Mouse (Mus musculus) gastrocnemius, adult 8-10 months (tissue): Measurements from ENCODE around the gene Foxf1. TPM values are rescaled to one million over a fixed set of nuclear protein-coding genes. Genes with fewer than 3 reads are reported as not detected.
A peak's percentile ranks its signal among the peaks of the same experiment; 100 is the strongest.

Experiments
- DNase-seq, 2 experiments: peaks; one replicate each; pipeline ENCODE4 v3.0.0; 2022; ENCODE audit warnings: low spot score in 2 of 2
- total RNA-seq, 4 experiments: library from RNA; stranded (reverse); gene quantifications; 2 replicates each; pipeline ENCODE4 v1.2.4; 2022

Foxf1 gene
- total RNA-seq, 4 experiments from 2014 or later, result 0.10 TPM; not detected in 3

- DNase-seq, result peak; percentile 89 to 94
Observed at GRCm38 (mm10) chr8:121113261-121113660, 29.1 kb downstream of the Foxf1 start.

- no peak for DNase-seq
Observed at GRCm38 (mm10) chr8:121115136-121115535, 30.9 kb downstream of the Foxf1 start.

GRCm38 (mm10) chr8:121115948-121116347, 31.8 kb downstream of the Foxf1 start, which contains the start of gene Foxc2:
TSS of gene Foxc2 (plus strand) at chr8:121116171.
- peak; percentile 72 to 76 for DNase-seq

GRCm38 (mm10) chr8:121116591-121117185, 32.5 kb downstream of the Foxf1 start:
- DNase-seq, result no peak

GRCm38 (mm10) chr8:121117186-121117651, 33.0 kb downstream of the Foxf1 start:
- no peak for DNase-seq

- DNase-seq, result no peak
Observed at GRCm38 (mm10) chr8:121117906-121118305, 33.7 kb downstream of the Foxf1 start.

- no peak for DNase-seq
Observed at GRCm38 (mm10) chr8:121118634-121119420, 34.6 kb downstream of the Foxf1 start.

GRCm38 (mm10) chr8:121119635-121120455, 35.7 kb downstream of the Foxf1 start:
- no peak for DNase-seq

GRCm38 (mm10) chr8:121120456-121121419, 36.6 kb downstream of the Foxf1 start:
- no peak for DNase-seq

GRCm38 (mm10) chr8:121121704-121122103, 37.5 kb downstream of the Foxf1 start:
- no peak for DNase-seq

GRCm38 (mm10) chr8:121122368-121122767, 38.2 kb downstream of the Foxf1 start:
- DNase-seq, result no peak

GRCm38 (mm10) chr8:121123113-121123512, 38.9 kb downstream of the Foxf1 start:
- DNase-seq, result no peak

GRCm38 (mm10) chr8:121124547-121125239, 40.5 kb downstream of the Foxf1 start:
- DNase-seq, result no peak

GRCm38 (mm10) chr8:121125311-121125876, 41.2 kb downstream of the Foxf1 start:
- peak; percentile 10 to 42 for DNase-seq

- DNase-seq, result no peak
Observed at GRCm38 (mm10) chr8:121126191-121126590, 42.0 kb downstream of the Foxf1 start.

- DNase-seq, result no peak
Observed at GRCm38 (mm10) chr8:121126694-121127093, 42.5 kb downstream of the Foxf1 start.

GRCm38 (mm10) chr8:121127291-121127701, 43.1 kb downstream of the Foxf1 start:
- no peak for DNase-seq

GRCm38 (mm10) chr8:121127756-121128375, 43.7 kb downstream of the Foxf1 start, which contains the start of gene Foxl1:
TSS of gene Foxl1 (plus strand) at chr8:121127940.
- DNase-seq, result no peak
